Mouse (Mus musculus): Measurements from ENCODE around the gene Cxcl3.

DNA sequence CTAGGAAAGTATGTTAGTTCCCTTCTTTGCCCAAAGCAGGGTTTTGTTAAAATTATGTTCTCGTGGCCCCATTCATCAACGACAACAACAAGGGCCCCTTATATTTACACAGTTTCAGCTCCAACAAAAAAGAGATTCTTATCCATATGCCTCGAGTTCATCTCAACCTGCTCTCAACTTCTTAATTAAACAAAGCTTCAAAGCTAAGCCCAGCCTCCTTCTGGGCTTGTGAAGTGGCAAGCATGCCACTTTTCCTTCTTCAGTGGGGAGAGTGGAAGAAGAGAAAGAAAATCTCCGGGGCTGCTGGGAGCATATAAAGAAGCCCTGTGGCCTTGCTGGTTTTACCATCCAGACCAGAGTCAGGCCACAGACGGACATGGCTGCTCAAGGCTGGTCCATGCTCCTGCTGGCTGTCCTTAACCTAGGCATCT, 8.3 kb downstream of the Cxcl3 start, which contains the start of gene Cxcl15:
- TF ChIP-seq POLR2A (IDR thresholded peaks at IDR 0.05; ENCODE audit: borderline replicate concordance, extremely low read depth, insufficient read depth, insufficient read length, poor library complexity, severe bottlenecking) (no peak), CTCF (IDR thresholded peaks at IDR 0.05; ENCODE audit: borderline replicate concordance, extremely low read depth, insufficient read depth, insufficient read length) (no peak)

Measured in brain, embryonic 14.5 days (tissue).